Mouse (Mus musculus): Measurements from ENCODE around the gene Wnt2b. TPM values are rescaled to one million over a fixed set of nuclear protein-coding genes. Genes with fewer than 3 reads are reported as not detected.

Gene Wnt2b
- polyA plus RNA-seq, 1 experiment, result 0.97 TPM

- 87% methylated on average over 8 of the region's 8 CpGs for WGBS
- no peak for DNase-seq
- peaks cover 3% of the 10 kb centered on the region; the same call in 1 of the 2 replicates for H3K27me3 ChIP-seq (replicated peaks; ENCODE audit: control insufficient read depth, insufficient read depth, low read length)
- no peak overlapping the region for H3K27ac ChIP-seq (ENCODE audit: insufficient read depth, low read depth, low read length)
- peaks cover 3% of the 10 kb centered on the region; the same call in 1 of the 2 replicates for H3K4me1 ChIP-seq (ENCODE audit: control insufficient read depth, insufficient read depth, low read length)
- TF ChIP-seq CTCF (conservative IDR thresholded peaks at IDR 0.05; ENCODE audit: insufficient read depth, insufficient read length, low read depth, low read length) (no peak), POLR2A (IDR thresholded peaks at IDR 0.05; ENCODE audit: low read depth, low read length) (no peak)
- no peaks in the 10 kb centered on the region for H3K36me3 ChIP-seq (ENCODE audit: control insufficient read depth, insufficient read depth, low read length)
- H3K4me3 ChIP-seq (ENCODE audit: insufficient read depth, low read depth, low read length), result no peak overlapping the region
Observed at GRCm38 (mm10) chr3:104965070-104965855, 3.5 kb upstream of the Wnt2b start.

- no peak overlapping the region for H3K4me3 ChIP-seq (ENCODE audit: insufficient read depth, low read depth, low read length)
- no peak overlapping the region for H3K27ac ChIP-seq (ENCODE audit: insufficient read depth, low read depth, low read length)
- TF ChIP-seq POLR2A (IDR thresholded peaks at IDR 0.05; ENCODE audit: low read depth, low read length) (no peak), CTCF (conservative IDR thresholded peaks at IDR 0.05; ENCODE audit: insufficient read depth, insufficient read length, low read depth, low read length) (no peak)
- no peaks in the 10 kb centered on the region for H3K36me3 ChIP-seq (ENCODE audit: control insufficient read depth, insufficient read depth, low read length)
- DNase-seq, result no peak
- WGBS, result 46% methylated on average over 12 of the region's 13 CpGs
- H3K27me3 ChIP-seq (replicated peaks; ENCODE audit: control insufficient read depth, insufficient read depth, low read length), result peaks cover 3% of the 10 kb centered on the region; the same call in 1 of the 2 replicates
- peaks cover 3% of the 10 kb centered on the region; the same call in 1 of the 2 replicates for H3K4me1 ChIP-seq (ENCODE audit: control insufficient read depth, insufficient read depth, low read length)
Observed at GRCm38 (mm10) chr3:104963331-104964276, 1.9 kb upstream of the Wnt2b start.

- no peak for TF ChIP-seq POLR2A (IDR thresholded peaks at IDR 0.05; ENCODE audit: low read depth, low read length)
- no peak for TF ChIP-seq CTCF (conservative IDR thresholded peaks at IDR 0.05; ENCODE audit: insufficient read depth, insufficient read length, low read depth, low read length)
- 11% methylated on average over 5 of the region's 5 CpGs for WGBS
- Histone ChIP-seq H3K4me3 (ENCODE audit: insufficient read depth, low read depth, low read length) (no peak overlapping the region), H3K4me1 (ENCODE audit: control insufficient read depth, insufficient read depth, low read length) (no peaks in the 10 kb centered on the region), H3K36me3 (ENCODE audit: control insufficient read depth, insufficient read depth, low read length) (no peaks in the 10 kb centered on the region), H3K27ac (ENCODE audit: insufficient read depth, low read depth, low read length) (no peak overlapping the region), H3K27me3 (replicated peaks; ENCODE audit: control insufficient read depth, insufficient read depth, low read length) (peaks cover 3% of the 10 kb centered on the region; the same call in 1 of the 2 replicates)
- DNase-seq, result no peak
Observed at GRCm38 (mm10) chr3:104962866-104963265, 1.1 kb upstream of the Wnt2b start.

GRCm38 (mm10) chr3:104962141-104962611, 455 bp upstream of the Wnt2b start:
- TF ChIP-seq POLR2A (IDR thresholded peaks at IDR 0.05; ENCODE audit: low read depth, low read length), result no peak
- no peak for TF ChIP-seq CTCF (conservative IDR thresholded peaks at IDR 0.05; ENCODE audit: insufficient read depth, insufficient read length, low read depth, low read length)
- 2% methylated on average over 31 of the region's 31 CpGs for WGBS
- Histone ChIP-seq H3K4me1 (ENCODE audit: control insufficient read depth, insufficient read depth, low read length) (no peaks in the 10 kb centered on the region), H3K27ac (ENCODE audit: insufficient read depth, low read depth, low read length) (no peak overlapping the region), H3K27me3 (replicated peaks; ENCODE audit: control insufficient read depth, insufficient read depth, low read length) (peaks cover 3% of the 10 kb centered on the region; the same call in 1 of the 2 replicates), H3K36me3 (ENCODE audit: control insufficient read depth, insufficient read depth, low read length) (no peaks in the 10 kb centered on the region), H3K4me3 (ENCODE audit: insufficient read depth, low read depth, low read length) (peak overlapping the region; percentile 40)
- DNase-seq, result no peak

- Histone ChIP-seq H3K4me3 (ENCODE audit: insufficient read depth, low read depth, low read length) (no peak overlapping the region), H3K27me3 (replicated peaks; ENCODE audit: control insufficient read depth, insufficient read depth, low read length) (peaks cover 3% of the 10 kb centered on the region; the same call in 1 of the 2 replicates), H3K4me1 (ENCODE audit: control insufficient read depth, insufficient read depth, low read length) (no peaks in the 10 kb centered on the region), H3K36me3 (ENCODE audit: control insufficient read depth, insufficient read depth, low read length) (no peaks in the 10 kb centered on the region), H3K27ac (ENCODE audit: insufficient read depth, low read depth, low read length) (no peak overlapping the region)
- no peak for DNase-seq
- TF ChIP-seq POLR2A (IDR thresholded peaks at IDR 0.05; ENCODE audit: low read depth, low read length) (no peak), CTCF (conservative IDR thresholded peaks at IDR 0.05; ENCODE audit: insufficient read depth, insufficient read length, low read depth, low read length) (no peak)
- 25% methylated on average over 19 of the region's 19 CpGs for WGBS
Observed at GRCm38 (mm10) chr3:104960026-104961000, 1.4 kb downstream of the Wnt2b start.

GRCm38 (mm10) chr3:104956131-104956581, 5.6 kb downstream of the Wnt2b start:
- no peaks in the 10 kb centered on the region for H3K36me3 ChIP-seq (ENCODE audit: control insufficient read depth, insufficient read depth, low read length)
- H3K27me3 ChIP-seq (replicated peaks; ENCODE audit: control insufficient read depth, insufficient read depth, low read length), result no peaks in the 10 kb centered on the region
- TF ChIP-seq CTCF (conservative IDR thresholded peaks at IDR 0.05; ENCODE audit: insufficient read depth, insufficient read length, low read depth, low read length) (no peak), POLR2A (IDR thresholded peaks at IDR 0.05; ENCODE audit: low read depth, low read length) (no peak)
- 77% methylated on average over 6 of the region's 6 CpGs for WGBS
- H3K4me1 ChIP-seq (ENCODE audit: control insufficient read depth, insufficient read depth, low read length), result no peaks in the 10 kb centered on the region
- no peak overlapping the region for H3K4me3 ChIP-seq (ENCODE audit: insufficient read depth, low read depth, low read length)
- H3K27ac ChIP-seq (ENCODE audit: insufficient read depth, low read depth, low read length), result no peak overlapping the region
- DNase-seq, result peak; percentile 27

Data from kidney, adult 2 months (tissue).